Comparison of ENCODE assay signal across 12 mouse cellular contexts in the genomic region with DNA sequence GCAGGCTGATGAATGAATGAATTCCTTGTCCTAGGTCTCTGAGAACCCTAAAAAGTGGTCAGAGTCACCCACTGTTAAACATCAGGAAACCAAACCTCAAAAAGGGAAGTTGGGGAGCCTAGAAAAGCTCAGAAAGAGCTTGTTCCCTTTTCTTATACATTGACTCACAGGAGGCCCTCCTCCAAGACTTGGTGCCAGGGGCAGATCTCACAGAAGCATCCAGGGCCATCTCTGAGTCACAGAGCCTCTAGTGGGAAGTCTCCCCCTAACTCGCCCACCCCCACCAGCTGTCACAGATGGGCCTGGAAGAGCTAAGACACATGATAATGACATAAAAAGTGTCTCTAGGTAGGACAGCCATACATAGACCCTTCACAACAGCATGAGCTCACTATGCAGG. TPM values are rescaled to one million over a fixed set of nuclear protein-coding genes. Genes with fewer than 3 reads are reported as not detected.
DNase-seq lines count a peak whose midpoint lies in the region; ATAC-seq lines count a peak whose summit lies in the region.
"Had no signal": no experiment of that assay in that cellular context is flagged by ENCODE, and none has a peak within 500 bp of the region (broad histone marks: within the 10 kb centered on the region; RNA-seq: fewer than 3 reads in every experiment).

No protein-coding gene starts in this region.

- DNase-seq in liver, embryonic 11.5 days (ENCODE audit: low spot score), result no peak
- peak; percentile 97 for DNase-seq in MEL-GATA-1-ER (ENCODE audit: extremely low read depth, low read depth)
- DNase-seq in frontal cortex, postnatal 36 days (ENCODE audit: low spot score in 2 of 2), result peak; percentile 53 to 55
- DNase-seq in cerebellum, postnatal 4 days (ENCODE audit: low spot score in 2 of 2), result no peak
- DNase-seq in hindbrain, embryonic 14.5 days (ENCODE audit: low spot score), result no peak
- DNase-seq in embryo, embryonic 9.5 days (ENCODE audit: extremely low spot score), result no peak
- DNase-seq: cerebellum, adult 9-11 months; heart, postnatal 10 days; kidney, adult 18-20 months had no signal

- 0 out of 2 replicates have a peak, but pooled peaks have one; percentile 27 for ATAC-seq in liver, embryonic 16.5 days (ENCODE audit: low read depth)
- ATAC-seq in liver, embryonic 11.5 days (replicated peaks; ENCODE audit: low FRiP score), result no peak
- ATAC-seq in monocyte, adult 5-6 weeks (replicated peaks; ENCODE audit: insufficient number of reproducible peaks, low FRiP score, low TSS enrichment, poor library complexity, severe bottlenecking), result peak; percentile 70
- ATAC-seq in hindbrain, embryonic 14.5 days (ENCODE audit: low FRiP score), result no peak

- H3K36me3 ChIP-seq in liver, embryonic 16.5 days (ENCODE audit: control insufficient read depth, insufficient read depth), result no peaks in the 10 kb centered on the region
- H3K36me3 ChIP-seq in liver, embryonic 11.5 days (ENCODE audit: control insufficient read depth, insufficient read depth, low read length), result no peaks in the 10 kb centered on the region
- no peaks in the 10 kb centered on the region for H3K36me3 ChIP-seq in hindbrain, embryonic 14.5 days (replicated peaks; ENCODE audit: control insufficient read depth, insufficient read depth)

- H3K4me2 ChIP-seq in liver, embryonic 16.5 days (ENCODE audit: low read depth, low read length), result no peak overlapping the region
- H3K4me2 ChIP-seq in liver, embryonic 11.5 days, result no peak overlapping the region
- H3K4me2 ChIP-seq in hindbrain, embryonic 14.5 days (replicated peaks), result no peak overlapping the region

- no peak overlapping the region for H3K4me3 ChIP-seq in liver, embryonic 16.5 days (ENCODE audit: low read depth, low read length)
- H3K4me3 ChIP-seq in liver, embryonic 11.5 days (ENCODE audit: low read depth, low read length), result no peak overlapping the region
- no peak overlapping the region for H3K4me3 ChIP-seq in hindbrain, embryonic 14.5 days (replicated peaks; ENCODE audit: low read length)

- no peak overlapping the region for H3K9ac ChIP-seq in liver, embryonic 16.5 days (ENCODE audit: low read depth, low read length)
- H3K9ac ChIP-seq in liver, embryonic 11.5 days (ENCODE audit: low read depth, low read length), result no peak overlapping the region
- H3K9ac ChIP-seq in hindbrain, embryonic 14.5 days, result no peak overlapping the region

- WGBS in liver, embryonic 16.5 days (ENCODE audit: insufficient replicate concordance), result 24% methylated on average over 1 of the region's 1 CpGs
- 36% methylated on average over 1 of the region's 1 CpGs for WGBS in liver, embryonic 11.5 days
- WGBS in hindbrain, embryonic 14.5 days, result 91% methylated on average over 1 of the region's 1 CpGs

- no peak overlapping the region for H3K27ac ChIP-seq in liver, embryonic 16.5 days (ENCODE audit: low read length)
- no peak overlapping the region for H3K27ac ChIP-seq in liver, embryonic 11.5 days (ENCODE audit: low read depth, low read length)
- no peak overlapping the region for H3K27ac ChIP-seq in hindbrain, embryonic 14.5 days

- no peaks in the 10 kb centered on the region; the same call in 1 of the 2 replicates for H3K4me1 ChIP-seq in liver, embryonic 16.5 days (ENCODE audit: control insufficient read depth, low read depth, low read length)
- no peaks in the 10 kb centered on the region for H3K4me1 ChIP-seq in liver, embryonic 11.5 days (replicated peaks; ENCODE audit: control insufficient read depth, insufficient read depth, low read length)
- H3K4me1 ChIP-seq in hindbrain, embryonic 14.5 days (replicated peaks; ENCODE audit: control insufficient read depth, insufficient read depth, low read length), result no peaks in the 10 kb centered on the region

- H3K9me3 ChIP-seq in liver, embryonic 16.5 days (replicated peaks; ENCODE audit: control insufficient read depth, low read length), result no peaks in the 10 kb centered on the region
- no peaks in the 10 kb centered on the region for H3K9me3 ChIP-seq in liver, embryonic 11.5 days (ENCODE audit: control insufficient read depth, low read length)
- H3K9me3 ChIP-seq in hindbrain, embryonic 14.5 days (ENCODE audit: control insufficient read depth, low read length), result no peaks in the 10 kb centered on the region; the same call in 1 of the 2 replicates

- no peaks in the 10 kb centered on the region for H3K27me3 ChIP-seq in liver, embryonic 16.5 days (ENCODE audit: control insufficient read depth, insufficient read depth, low read depth, low read length)
- no peaks in the 10 kb centered on the region for H3K27me3 ChIP-seq in liver, embryonic 11.5 days (replicated peaks; ENCODE audit: control insufficient read depth, insufficient read depth, low read length)
- no peaks in the 10 kb centered on the region for H3K27me3 ChIP-seq in hindbrain, embryonic 14.5 days (ENCODE audit: control insufficient read depth, insufficient read depth, low read length)

RNA-seq across cellular contexts. Expression of a gene that starts 26.4 kb away (rescaled TPM):
- 0.02 and 0.08 TPM in 2 replicates for polyA plus RNA-seq in liver, embryonic 16.5 days (2015; fragmentation: Nextera tagmentation; extraction: Ambion mirVana)
- polyA plus RNA-seq in liver, embryonic 11.5 days (2014; fragmentation: Nextera tagmentation; extraction: Ambion mirVana), result 0.21 TPM in 1 of 2 replicates, not detected in the other
- 4.8 to 16.6 TPM (median 5.1 TPM) in 3 replicates for total RNA-seq in monocyte, adult 5-6 weeks (2017)
- polyA plus RNA-seq in hindbrain, embryonic 14.5 days (2014; fragmentation: Nextera tagmentation; extraction: Ambion mirVana), result 0.76 and 0.90 TPM in 2 replicates
- polyA plus RNA-seq: neural tube, embryonic 11.5 days had no signal

Comparison
In these comparisons a context has a peak if more than half of its experiments do, and no peak if none do; other contexts are left out.
1. ATAC-seq: peak in liver, embryonic 16.5 days (single experiment) and monocyte, adult 5-6 weeks (single experiment); none in liver, embryonic 11.5 days (single experiment) and hindbrain, embryonic 14.5 days (single experiment).
2. DNase-seq: peak in MEL-GATA-1-ER (single experiment) and frontal cortex, postnatal 36 days (2 of 2); none in liver, embryonic 11.5 days (single experiment), cerebellum, postnatal 4 days (0 of 2), hindbrain, embryonic 14.5 days (single experiment) and embryo, embryonic 9.5 days (single experiment).